Mouse (Mus musculus): ENCODE data around the gene Acbd6. TPM values are rescaled to one million over a fixed set of nuclear protein-coding genes. Genes with fewer than 3 reads are reported as not detected.

Acbd6 gene
- polyA plus RNA-seq, 1 experiment from 2014 or later = 41.8 TPM

- Histone ChIP-seq H3K27ac (no peak overlapping the region), H3K4me3 (ENCODE audit: inconsistent target) (no peak overlapping the region), H3K36me3 (ENCODE audit: inconsistent target) (no peaks in the 10 kb centered on the region), H3K79me2 (ENCODE audit: inconsistent target) (no peaks in the 10 kb centered on the region)
- WGBS (ENCODE audit: missing documents) = 91% methylated on average over 2 of the region's 2 CpGs
Observed at GRCm38 (mm10) chr1:155587961-155588360, 30.0 kb downstream of the Acbd6 start.

- no peaks in the 10 kb centered on the region for H3K79me2 ChIP-seq (ENCODE audit: inconsistent target)
- H3K36me3 ChIP-seq (ENCODE audit: inconsistent target) = no peaks in the 10 kb centered on the region
- 80% methylated on average over 1 of the region's 1 CpGs for WGBS (ENCODE audit: missing documents)
- H3K27ac ChIP-seq = no peak overlapping the region
- no peak overlapping the region for H3K4me3 ChIP-seq (ENCODE audit: inconsistent target)
Observed at GRCm38 (mm10) chr1:155594141-155594540, 36.2 kb downstream of the Acbd6 start.

GRCm38 (mm10) chr1:155596576-155596975, 38.7 kb downstream of the Acbd6 start:
- WGBS (ENCODE audit: missing documents) = 100% methylated on average over 3 of the region's 3 CpGs
- Histone ChIP-seq H3K27ac (no peak overlapping the region), H3K4me3 (ENCODE audit: inconsistent target) (no peak overlapping the region), H3K36me3 (ENCODE audit: inconsistent target) (no peaks in the 10 kb centered on the region), H3K79me2 (ENCODE audit: inconsistent target) (no peaks in the 10 kb centered on the region)

GRCm38 (mm10) chr1:155604706-155605105, 46.8 kb downstream of the Acbd6 start:
- no peak overlapping the region for H3K4me3 ChIP-seq (ENCODE audit: inconsistent target)
- WGBS (ENCODE audit: missing documents) = 100% methylated on average over 1 of the region's 1 CpGs
- no peak overlapping the region for H3K27ac ChIP-seq
- H3K36me3 ChIP-seq (ENCODE audit: inconsistent target) = no peaks in the 10 kb centered on the region
- H3K79me2 ChIP-seq (ENCODE audit: inconsistent target) = no peaks in the 10 kb centered on the region

GRCm38 (mm10) chr1:155605391-155606155, 47.7 kb downstream of the Acbd6 start:
- WGBS (ENCODE audit: missing documents) = 92% methylated on average over 11 of the region's 11 CpGs

GRCm38 (mm10) chr1:155606156-155606531, 48.2 kb downstream of the Acbd6 start:
- Histone ChIP-seq H3K4me3 (ENCODE audit: inconsistent target) (no peak overlapping the region), H3K79me2 (ENCODE audit: inconsistent target) (no peaks in the 10 kb centered on the region), H3K36me3 (ENCODE audit: inconsistent target) (no peaks in the 10 kb centered on the region), H3K27ac (no peak overlapping the region)
- WGBS (ENCODE audit: missing documents) = 95% methylated on average over 8 of the region's 8 CpGs

More at GRCm38 (mm10) chr1:155605391-155606155, 47.7 kb downstream of the Acbd6 start:
- Histone ChIP-seq H3K4me3 (ENCODE audit: inconsistent target) (no peak overlapping the region), H3K36me3 (ENCODE audit: inconsistent target) (no peaks in the 10 kb centered on the region), H3K79me2 (ENCODE audit: inconsistent target) (no peaks in the 10 kb centered on the region), H3K27ac (no peak overlapping the region)

- 39% methylated on average over 4 of the region's 4 CpGs for WGBS (ENCODE audit: missing documents)
Observed at GRCm38 (mm10) chr1:155608524-155608923, 50.6 kb downstream of the Acbd6 start.

GRCm38 (mm10) chr1:155614426-155614825, 56.5 kb downstream of the Acbd6 start:
- no peaks in the 10 kb centered on the region for H3K36me3 ChIP-seq (ENCODE audit: inconsistent target)
- 58% methylated on average over 2 of the region's 2 CpGs for WGBS (ENCODE audit: missing documents)
- H3K4me3 ChIP-seq (ENCODE audit: inconsistent target) = no peak overlapping the region
- no peak overlapping the region for H3K27ac ChIP-seq
- no peaks in the 10 kb centered on the region for H3K79me2 ChIP-seq (ENCODE audit: inconsistent target)

More at GRCm38 (mm10) chr1:155608524-155608923, 50.6 kb downstream of the Acbd6 start:
- no peak overlapping the region for H3K27ac ChIP-seq
- H3K79me2 ChIP-seq (ENCODE audit: inconsistent target) = no peaks in the 10 kb centered on the region
- no peak overlapping the region for H3K4me3 ChIP-seq (ENCODE audit: inconsistent target)
- H3K36me3 ChIP-seq (ENCODE audit: inconsistent target) = no peaks in the 10 kb centered on the region

- 92% methylated on average over 6 of the region's 6 CpGs for WGBS (ENCODE audit: missing documents)
Observed at GRCm38 (mm10) chr1:155621075-155621474, 63.2 kb downstream of the Acbd6 start.

GRCm38 (mm10) chr1:155623192-155623591, 65.3 kb downstream of the Acbd6 start:
- H3K36me3 ChIP-seq (ENCODE audit: inconsistent target) = no peaks in the 10 kb centered on the region
- no peak overlapping the region for H3K4me3 ChIP-seq (ENCODE audit: inconsistent target)
- H3K27ac ChIP-seq = no peak overlapping the region
- 96% methylated on average over 8 of the region's 8 CpGs for WGBS (ENCODE audit: missing documents)
- no peaks in the 10 kb centered on the region for H3K79me2 ChIP-seq (ENCODE audit: inconsistent target)

More at GRCm38 (mm10) chr1:155621075-155621474, 63.2 kb downstream of the Acbd6 start:
- Histone ChIP-seq H3K27ac (no peak overlapping the region), H3K4me3 (ENCODE audit: inconsistent target) (no peak overlapping the region), H3K36me3 (ENCODE audit: inconsistent target) (no peaks in the 10 kb centered on the region), H3K79me2 (ENCODE audit: inconsistent target) (no peaks in the 10 kb centered on the region)

- Histone ChIP-seq H3K36me3 (ENCODE audit: inconsistent target) (no peaks in the 10 kb centered on the region), H3K79me2 (ENCODE audit: inconsistent target) (no peaks in the 10 kb centered on the region), H3K4me3 (ENCODE audit: inconsistent target) (no peak overlapping the region), H3K27ac (no peak overlapping the region)
- WGBS (ENCODE audit: missing documents) = 97% methylated on average over 2 of the region's 2 CpGs
Observed at GRCm38 (mm10) chr1:155627746-155628145, 69.8 kb downstream of the Acbd6 start.

GRCm38 (mm10) chr1:155636648-155637047, 78.7 kb downstream of the Acbd6 start:
- H3K36me3 ChIP-seq (ENCODE audit: inconsistent target) = no peaks in the 10 kb centered on the region
- no peaks in the 10 kb centered on the region for H3K79me2 ChIP-seq (ENCODE audit: inconsistent target)
- 94% methylated on average over 7 of the region's 7 CpGs for WGBS (ENCODE audit: missing documents)
- no peak overlapping the region for H3K4me3 ChIP-seq (ENCODE audit: inconsistent target)
- no peak overlapping the region for H3K27ac ChIP-seq

- Histone ChIP-seq H3K4me3 (ENCODE audit: inconsistent target) (no peak overlapping the region), H3K79me2 (ENCODE audit: inconsistent target) (no peaks in the 10 kb centered on the region), H3K36me3 (ENCODE audit: inconsistent target) (no peaks in the 10 kb centered on the region), H3K27ac (no peak overlapping the region)
- 94% methylated on average over 5 of the region's 5 CpGs for WGBS (ENCODE audit: missing documents)
Observed at GRCm38 (mm10) chr1:155645816-155646215, 87.9 kb downstream of the Acbd6 start.

GRCm38 (mm10) chr1:155646345-155647307, 88.7 kb downstream of the Acbd6 start:
- H3K27ac ChIP-seq = no peak overlapping the region
- no peak overlapping the region for H3K4me3 ChIP-seq (ENCODE audit: inconsistent target)
- 96% methylated on average over 10 of the region's 10 CpGs for WGBS (ENCODE audit: missing documents)
- no peaks in the 10 kb centered on the region for H3K79me2 ChIP-seq (ENCODE audit: inconsistent target)
- H3K36me3 ChIP-seq (ENCODE audit: inconsistent target) = no peaks in the 10 kb centered on the region
